Mouse (Mus musculus) megakaryocyte-erythroid progenitor cell, adult 5-6 weeks (primary cell): Measurements from ENCODE around the gene Gm5728. TPM values are rescaled to one million over a fixed set of nuclear protein-coding genes. Genes with fewer than 3 reads are reported as not detected.
"Not testable (repeated sequence)": the region's sequence is repeated elsewhere in the genome, so short reads cannot be mapped to it uniquely, and the experiment has no call there.

ENCODE experiments used
- ATAC-seq: replicated peaks from 2 replicates; pipeline ENCODE4 v1.8.0; 2016; ENCODE audit warnings: mild to moderate bottlenecking, inconsistent platforms; ENCODE audit not compliant: severe bottlenecking, poor library complexity, low FRiP score, low TSS enrichment
- total RNA-seq, 2 experiments: library from RNA; stranded (forward) in 1 of 2; stranded (reverse) in 1 of 2; fragments of 200-1000, 215-1000 nt in 1 of 2; fragments of >200 nt in 1 of 2; fragmentation: Nextera tagmentation in 1 of 2; gene quantifications; 2 replicates each; pipeline ENCODE4 v1.2.3; 2014 to 2017

Gm5728 gene
- total RNA-seq (2014; fragmentation: Nextera tagmentation) (not detected in 2 replicates), total RNA-seq (2017) (not detected in 2 replicates)

DNA sequence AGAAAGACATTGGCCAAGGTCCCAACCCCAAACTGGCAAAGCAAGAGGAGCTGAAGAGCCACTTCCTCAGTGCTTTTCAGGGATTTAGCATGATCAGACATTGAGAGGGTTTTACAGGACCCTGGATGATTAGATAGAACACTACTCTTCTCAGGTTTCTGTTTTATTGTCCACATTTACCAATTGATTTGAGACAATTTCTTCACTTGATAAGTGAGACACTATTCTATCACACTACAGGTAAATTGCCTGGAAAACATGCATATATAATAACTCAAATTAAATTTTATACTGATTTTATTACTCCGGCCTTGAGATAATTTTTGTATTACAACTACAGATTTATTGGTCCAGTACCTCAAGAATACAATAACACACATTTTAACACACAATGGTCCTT lies at the start of gene Gm5728:
TSS of gene Gm5728 (minus strand) at position 101 of the 400 bp plus-strand sequence.
- not testable (repeated sequence) for ATAC-seq

DNA sequence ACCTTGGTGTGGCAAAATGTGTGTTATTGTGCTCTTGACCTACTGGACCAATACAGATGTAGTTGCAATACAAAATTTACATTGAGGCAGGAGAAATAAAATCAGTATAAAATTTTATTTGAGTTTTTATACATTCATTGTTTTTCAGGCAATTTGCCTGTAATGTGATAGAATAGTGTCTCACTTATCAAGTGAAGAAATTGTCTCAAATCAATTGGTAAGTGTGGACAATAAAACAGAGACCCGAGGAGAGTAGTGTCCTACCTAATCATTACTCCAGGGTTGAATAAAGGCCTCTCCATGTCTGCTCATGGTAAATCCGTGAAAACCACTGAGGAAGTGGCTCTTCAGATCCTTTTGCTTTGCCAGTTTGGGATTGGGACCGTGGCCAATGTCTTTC lies 42.4 kb upstream of the Gm5728 start, which contains the start of gene Vmn1r100:
TSS of gene Vmn1r100 (plus strand) at position 301 of the 400 bp plus-strand sequence.
- ATAC-seq = not testable (repeated sequence)

DNA sequence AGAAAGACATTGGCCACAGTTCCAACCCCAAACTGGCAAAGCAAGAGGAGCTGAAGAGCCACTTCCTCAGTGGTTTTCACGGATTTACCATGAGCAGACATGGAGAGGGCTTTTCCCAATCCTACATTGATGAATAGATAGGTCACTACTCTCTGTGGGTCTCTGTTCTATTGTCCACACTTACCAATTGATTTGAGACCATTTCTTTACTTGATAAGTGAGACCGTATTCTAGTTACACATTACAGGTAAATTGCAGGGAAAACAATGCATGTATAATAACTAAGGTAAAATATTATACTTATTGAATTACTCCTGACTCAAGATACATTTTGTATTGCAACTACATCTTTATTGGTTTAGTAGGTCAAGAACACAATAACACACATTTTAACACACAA lies 41.2 kb downstream of the Gm5728 start, which contains the start of gene Gm4133:
TSS of gene Gm4133 (minus strand) at position 101 of the 400 bp plus-strand sequence.
- ATAC-seq = not testable (repeated sequence)

Other genes with a start within 250 kb of the Gm5728 start
- gene Vmn1r93, start 236.3 kb downstream of the Gm5728 start, total RNA-seq (2014; fragmentation: Nextera tagmentation) = not detected in 2 replicates
- gene Vmn1r93, start 236.3 kb downstream of the Gm5728 start, total RNA-seq (2017) = not detected in 2 replicates
- not detected in 2 replicates for gene Vmn1r94, start 207.0 kb downstream of the Gm5728 start, total RNA-seq (2014; fragmentation: Nextera tagmentation)
- gene Vmn1r94, start 207.0 kb downstream of the Gm5728 start, total RNA-seq (2017) = not detected in 2 replicates
- not detected in 2 replicates for gene Vmn1r95, start 181.7 kb downstream of the Gm5728 start, total RNA-seq (2014; fragmentation: Nextera tagmentation)
- not detected in 2 replicates for gene Vmn1r95, start 181.7 kb downstream of the Gm5728 start, total RNA-seq (2017)
- gene Gm6164, start 169.8 kb downstream of the Gm5728 start, total RNA-seq (2014; fragmentation: Nextera tagmentation) = not detected in 2 replicates
- not detected in 2 replicates for gene Gm6164, start 169.8 kb downstream of the Gm5728 start, total RNA-seq (2017)
- not detected in 2 replicates for gene Gm4498, start 141.6 kb downstream of the Gm5728 start, total RNA-seq (2014; fragmentation: Nextera tagmentation)
- gene Gm4498, start 141.6 kb downstream of the Gm5728 start, total RNA-seq (2017) = not detected in 2 replicates
- not detected in 2 replicates for gene Gm5890, start 112.6 kb downstream of the Gm5728 start, total RNA-seq (2014; fragmentation: Nextera tagmentation)
- gene Gm5890, start 112.6 kb downstream of the Gm5728 start, total RNA-seq (2017) = not detected in 2 replicates
- not detected in 2 replicates for gene Gm4133, start 41.3 kb downstream of the Gm5728 start, total RNA-seq (2014; fragmentation: Nextera tagmentation)
- not detected in 2 replicates for gene Gm4133, start 41.3 kb downstream of the Gm5728 start, total RNA-seq (2017)
- not detected in 2 replicates for gene Vmn1r100, start 42.5 kb upstream of the Gm5728 start, total RNA-seq (2014; fragmentation: Nextera tagmentation)
- not detected in 2 replicates for gene Vmn1r100, start 42.5 kb upstream of the Gm5728 start, total RNA-seq (2017)
- gene Vmn1r101, start 67.2 kb upstream of the Gm5728 start, total RNA-seq (2014; fragmentation: Nextera tagmentation) = not detected in 2 replicates
- not detected in 2 replicates for gene Vmn1r101, start 67.2 kb upstream of the Gm5728 start, total RNA-seq (2017)
- not detected in 2 replicates for gene Gm10670, start 99.5 kb upstream of the Gm5728 start, total RNA-seq (2014; fragmentation: Nextera tagmentation)
- gene Gm10670, start 99.5 kb upstream of the Gm5728 start, total RNA-seq (2017) = not detected in 2 replicates
- not detected in 2 replicates for gene Vmn1r103, start 135.1 kb upstream of the Gm5728 start, total RNA-seq (2014; fragmentation: Nextera tagmentation)
- gene Vmn1r103, start 135.1 kb upstream of the Gm5728 start, total RNA-seq (2017) = not detected in 2 replicates
- gene Vmn1r104, start 158.4 kb upstream of the Gm5728 start, total RNA-seq (2014; fragmentation: Nextera tagmentation) = not detected in 2 replicates
- not detected in 2 replicates for gene Vmn1r104, start 158.4 kb upstream of the Gm5728 start, total RNA-seq (2017)
- not detected in 2 replicates for gene Gm5726, start 170.3 kb upstream of the Gm5728 start, total RNA-seq (2014; fragmentation: Nextera tagmentation)
- not detected in 2 replicates for gene Gm5726, start 170.3 kb upstream of the Gm5728 start, total RNA-seq (2017)
- not detected in 2 replicates for gene Gm4141, start 200.8 kb upstream of the Gm5728 start, total RNA-seq (2014; fragmentation: Nextera tagmentation)
- gene Gm4141, start 200.8 kb upstream of the Gm5728 start, total RNA-seq (2017) = not detected in 2 replicates
- not detected in 2 replicates for gene Gm4513, start 223.6 kb upstream of the Gm5728 start, total RNA-seq (2014; fragmentation: Nextera tagmentation)
- not detected in 2 replicates for gene Gm4513, start 223.6 kb upstream of the Gm5728 start, total RNA-seq (2017)